In the genomic region with DNA sequence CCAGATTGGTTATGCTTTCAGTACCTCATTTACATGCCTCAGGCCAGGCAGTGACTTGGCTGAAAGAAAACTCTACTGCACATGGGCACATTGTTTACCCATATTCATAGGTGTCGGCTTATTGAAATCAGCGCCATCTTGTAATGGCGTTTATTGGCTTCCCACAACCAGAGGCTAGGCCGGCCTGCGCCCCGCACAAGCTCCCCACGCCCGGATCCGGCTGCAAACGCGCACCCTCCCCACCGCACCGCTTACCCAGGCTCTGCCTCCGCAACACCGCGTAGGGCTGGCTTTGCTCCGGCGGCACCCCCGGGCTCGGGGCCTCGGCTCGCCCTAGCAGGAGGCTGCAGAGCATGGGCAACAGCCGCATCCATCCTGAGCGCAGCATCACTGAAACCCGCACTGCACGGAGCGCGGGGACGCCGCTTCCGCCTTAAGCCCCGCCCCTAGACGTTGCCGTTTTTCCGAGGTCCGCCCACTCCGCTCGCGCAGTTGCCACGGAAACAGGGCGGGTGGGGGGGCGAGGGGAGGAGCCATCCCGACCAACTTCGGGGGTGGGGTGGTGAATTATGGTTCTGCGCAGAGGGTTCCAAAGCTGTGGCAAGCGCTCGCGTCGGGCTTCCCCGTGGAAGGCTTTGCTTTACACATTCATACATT, we compare ENCODE assay signal across 8 mouse cellular contexts. TPM values are rescaled to one million over a fixed set of nuclear protein-coding genes. Genes with fewer than 3 reads are reported as not detected.
DNase-seq lines count a peak whose midpoint lies in the region; ATAC-seq and TF ChIP-seq lines count a peak whose summit lies in the region.

No protein-coding gene starts in this region.

- H3ac ChIP-seq in C2C12 (ENCODE audit: control insufficient read depth, insufficient read length, low read depth): peak overlapping the region; percentile 60

- TF ChIP-seq CTCF in C2C12 (IDR thresholded peaks at IDR 0.05; ENCODE audit: control insufficient read depth, insufficient read depth, insufficient read length): no peak
- TF ChIP-seq CTCF in brain, embryonic 14.5 days (IDR thresholded peaks at IDR 0.05; ENCODE audit: borderline replicate concordance, extremely low read depth, insufficient read depth, insufficient read length): no peak
- TF ChIP-seq CTCF in kidney, postnatal 0 days (IDR thresholded peaks at IDR 0.05; ENCODE audit: low read depth): no peak

- H3K79me2 ChIP-seq in C2C12 (ENCODE audit: control insufficient read depth, insufficient read depth): peaks cover 20% of the 10 kb centered on the region

- peak; percentile 94 for ATAC-seq in heart, embryonic 12.5 days (ENCODE audit: insufficient number of reproducible peaks, low FRiP score)
- peak; percentile 93 for ATAC-seq in kidney, postnatal 0 days (replicated peaks; ENCODE audit: low FRiP score, low read depth)
- peak; percentile 88 for ATAC-seq in liver, embryonic 13.5 days (ENCODE audit: low read depth)
- ATAC-seq in stomach, embryonic 14.5 days (ENCODE audit: insufficient number of reproducible peaks, insufficient read depth, low FRiP score, low read depth): peak; percentile 95

- peaks cover 3% of the 10 kb centered on the region for H3K79me3 ChIP-seq in C2C12 (ENCODE audit: low read depth)

- WGBS in heart, embryonic 12.5 days: under 1% methylated on average over 49 of the region's 50 CpGs
- WGBS in kidney, postnatal 0 days: 1% methylated on average over 50 of the region's 50 CpGs
- under 1% methylated on average over 50 of the region's 50 CpGs for WGBS in liver, embryonic 13.5 days (ENCODE audit: insufficient replicate concordance)
- under 1% methylated on average over 50 of the region's 50 CpGs for WGBS in stomach, embryonic 14.5 days

- H3K4me3 ChIP-seq in C2C12 (ENCODE audit: insufficient read depth, poor library complexity, severe bottlenecking): peak overlapping the region; percentile 40
- H3K4me3 ChIP-seq in erythroblast, embryonic 14.5 days (replicated peaks): peak overlapping the region; percentile 85
- H3K4me3 ChIP-seq in heart, embryonic 12.5 days: peak overlapping the region; percentile 81
- peak overlapping the region; percentile 93 for H3K4me3 ChIP-seq in kidney, postnatal 0 days (replicated peaks; ENCODE audit: low read depth, low read length)
- H3K4me3 ChIP-seq in liver, embryonic 13.5 days (replicated peaks): peak overlapping the region; percentile 94
- H3K4me3 ChIP-seq in stomach, embryonic 14.5 days (ENCODE audit: low read depth, low read length): peak overlapping the region; percentile 67

- no peaks in the 10 kb centered on the region for H3K9me3 ChIP-seq in erythroblast, embryonic 14.5 days (ENCODE audit: control insufficient read depth, low read length)
- H3K9me3 ChIP-seq in heart, embryonic 12.5 days (replicated peaks): no peaks in the 10 kb centered on the region
- no peaks in the 10 kb centered on the region for H3K9me3 ChIP-seq in kidney, postnatal 0 days (replicated peaks; ENCODE audit: low read length)
- no peaks in the 10 kb centered on the region for H3K9me3 ChIP-seq in liver, embryonic 13.5 days (replicated peaks)
- no peaks in the 10 kb centered on the region; the same call in 1 of the 2 replicates for H3K9me3 ChIP-seq in stomach, embryonic 14.5 days (ENCODE audit: control insufficient read depth, low read depth, low read length)

- H3K4me2 ChIP-seq in heart, embryonic 12.5 days: peak overlapping the region; percentile 77
- peak overlapping the region; percentile 70 for H3K4me2 ChIP-seq in kidney, postnatal 0 days (ENCODE audit: low read length)
- H3K4me2 ChIP-seq in liver, embryonic 13.5 days: peak overlapping the region; percentile 86
- H3K4me2 ChIP-seq in stomach, embryonic 14.5 days (replicated peaks; ENCODE audit: low read depth, low read length): peak overlapping the region; percentile 38

- H3K27ac ChIP-seq in heart, embryonic 12.5 days (ENCODE audit: poor library complexity, severe bottlenecking): peak overlapping the region; percentile 50
- H3K27ac ChIP-seq in kidney, postnatal 0 days: peak overlapping the region; percentile 91
- H3K27ac ChIP-seq in liver, embryonic 13.5 days: peak overlapping the region; percentile 68
- H3K27ac ChIP-seq in stomach, embryonic 14.5 days (ENCODE audit: low read length): peak overlapping the region; percentile 75; the same call in 1 of the 2 replicates

- H3K4me1 ChIP-seq in erythroblast, embryonic 14.5 days (ENCODE audit: control insufficient read depth): peaks cover 53% of the 10 kb centered on the region
- H3K4me1 ChIP-seq in heart, embryonic 12.5 days (replicated peaks): peaks cover 10% of the 10 kb centered on the region
- no peaks in the 10 kb centered on the region for H3K4me1 ChIP-seq in kidney, postnatal 0 days (replicated peaks; ENCODE audit: insufficient read depth, low read length)
- H3K4me1 ChIP-seq in liver, embryonic 13.5 days (replicated peaks): peaks cover 54% of the 10 kb centered on the region
- H3K4me1 ChIP-seq in stomach, embryonic 14.5 days (ENCODE audit: control insufficient read depth, insufficient read depth, low read length): no peaks in the 10 kb centered on the region

- H3K27me3 ChIP-seq in C2C12 (ENCODE audit: control insufficient read depth, insufficient read depth, insufficient read length): no peaks in the 10 kb centered on the region
- H3K27me3 ChIP-seq in erythroblast, embryonic 14.5 days (ENCODE audit: control insufficient read depth): no peaks in the 10 kb centered on the region
- no peaks in the 10 kb centered on the region for H3K27me3 ChIP-seq in heart, embryonic 12.5 days (replicated peaks)
- no peaks in the 10 kb centered on the region for H3K27me3 ChIP-seq in kidney, postnatal 0 days (ENCODE audit: insufficient read depth, low read length)
- H3K27me3 ChIP-seq in liver, embryonic 13.5 days: no peaks in the 10 kb centered on the region
- no peaks in the 10 kb centered on the region for H3K27me3 ChIP-seq in stomach, embryonic 14.5 days (ENCODE audit: control insufficient read depth, insufficient read depth, low read length)

- TF ChIP-seq POLR2A in brain, embryonic 14.5 days (IDR thresholded peaks at IDR 0.05; ENCODE audit: borderline replicate concordance, extremely low read depth, insufficient read depth, insufficient read length, poor library complexity, severe bottlenecking): peak; percentile 90

- DNase-seq in brain, embryonic 14.5 days (ENCODE audit: low read depth): peak; percentile 97
- peak; percentile 93 for DNase-seq in kidney, postnatal 0 days (ENCODE audit: low spot score)
- peak; percentile 71 for DNase-seq in liver, embryonic 13.5 days
- peak; percentile 71 to 80 for DNase-seq in natural killer cell, adult 2 months (ENCODE audit: low spot score in 2 of 2)

- H3K36me3 ChIP-seq in C2C12 (ENCODE audit: control insufficient read depth, insufficient read depth): no peaks in the 10 kb centered on the region
- peaks cover 9% of the 10 kb centered on the region for H3K36me3 ChIP-seq in erythroblast, embryonic 14.5 days (ENCODE audit: control insufficient read depth)
- peaks cover 6% of the 10 kb centered on the region for H3K36me3 ChIP-seq in heart, embryonic 12.5 days
- H3K36me3 ChIP-seq in kidney, postnatal 0 days (ENCODE audit: insufficient read depth, low read length): no peaks in the 10 kb centered on the region
- H3K36me3 ChIP-seq in liver, embryonic 13.5 days: peaks cover 4% of the 10 kb centered on the region; the same call in 1 of the 2 replicates
- H3K36me3 ChIP-seq in stomach, embryonic 14.5 days (ENCODE audit: control insufficient read depth, insufficient read depth, low read length): no peaks in the 10 kb centered on the region

- H3K9ac ChIP-seq in heart, embryonic 12.5 days: peak overlapping the region; percentile 83
- H3K9ac ChIP-seq in kidney, postnatal 0 days (ENCODE audit: low read depth, low read length): peak overlapping the region; percentile 95
- H3K9ac ChIP-seq in liver, embryonic 13.5 days: peak overlapping the region; percentile 85
- H3K9ac ChIP-seq in stomach, embryonic 14.5 days (replicated peaks; ENCODE audit: low read depth, low read length): peak overlapping the region; percentile 41; the same call in 1 of the 2 replicates

RNA-seq across cellular contexts. Expression of gene 1500011B03Rik, which starts 9.6 kb away (rescaled TPM):
- polyA plus RNA-seq in C2C12 (2012; fragmentation: generic; extraction: Trizol): 34.7 TPM
- 204 and 243 TPM in 2 replicates for polyA plus RNA-seq in brain, embryonic 14.5 days (2012; rRNA removed)
- 4.4 and 5.8 TPM in 2 replicates for polyA plus RNA-seq in erythroblast, embryonic 14.5 days (2012)
- polyA plus RNA-seq in heart, embryonic 12.5 days (2016; fragmentation: Nextera tagmentation; extraction: Ambion mirVana): 53.2 and 57.5 TPM in 2 replicates
- 160 and 189 TPM in 2 replicates for polyA plus RNA-seq in kidney, postnatal 0 days (2015; fragmentation: Nextera tagmentation; extraction: Ambion mirVana)
- polyA plus RNA-seq in liver, embryonic 13.5 days (2015; fragmentation: Nextera tagmentation; extraction: Ambion mirVana): 31.0 and 32.0 TPM in 2 replicates
- 112 and 113 TPM in 2 replicates for polyA plus RNA-seq in stomach, embryonic 14.5 days (2014; fragmentation: Nextera tagmentation; extraction: Ambion mirVana)

RNA-seq across cellular contexts. Expression of gene Git2, which starts 38.3 kb away (rescaled TPM):
- polyA plus RNA-seq in C2C12 (2012; fragmentation: generic; extraction: Trizol): 19.5 TPM
- 48.6 and 57.5 TPM in 2 replicates for polyA plus RNA-seq in brain, embryonic 14.5 days (2012; rRNA removed)
- polyA plus RNA-seq in erythroblast, embryonic 14.5 days (2012): 7.0 and 8.0 TPM in 2 replicates
- 33.6 and 36.4 TPM in 2 replicates for polyA plus RNA-seq in heart, embryonic 12.5 days (2016; fragmentation: Nextera tagmentation; extraction: Ambion mirVana)
- 25.8 and 27.8 TPM in 2 replicates for polyA plus RNA-seq in kidney, postnatal 0 days (2015; fragmentation: Nextera tagmentation; extraction: Ambion mirVana)
- 14.8 and 16.3 TPM in 2 replicates for polyA plus RNA-seq in liver, embryonic 13.5 days (2015; fragmentation: Nextera tagmentation; extraction: Ambion mirVana)
- polyA plus RNA-seq in stomach, embryonic 14.5 days (2014; fragmentation: Nextera tagmentation; extraction: Ambion mirVana): 41.2 and 42.6 TPM in 2 replicates

RNA-seq across cellular contexts. Expression of gene Ankrd13a, which starts 39.2 kb away (rescaled TPM):
- 55.2 TPM for polyA plus RNA-seq in C2C12 (2012; fragmentation: generic; extraction: Trizol)
- 51.3 and 58.6 TPM in 2 replicates for polyA plus RNA-seq in brain, embryonic 14.5 days (2012; rRNA removed)
- 15.2 TPM in 2 replicates for polyA plus RNA-seq in erythroblast, embryonic 14.5 days (2012)
- polyA plus RNA-seq in heart, embryonic 12.5 days (2016; fragmentation: Nextera tagmentation; extraction: Ambion mirVana): 45.2 and 45.6 TPM in 2 replicates
- 45.6 and 49.2 TPM in 2 replicates for polyA plus RNA-seq in kidney, postnatal 0 days (2015; fragmentation: Nextera tagmentation; extraction: Ambion mirVana)
- 43.3 and 49.0 TPM in 2 replicates for polyA plus RNA-seq in liver, embryonic 13.5 days (2015; fragmentation: Nextera tagmentation; extraction: Ambion mirVana)
- 35.6 and 49.5 TPM in 2 replicates for polyA plus RNA-seq in stomach, embryonic 14.5 days (2014; fragmentation: Nextera tagmentation; extraction: Ambion mirVana)

RNA-seq across cellular contexts. Expression of gene 4930519G04Rik, which starts 39.8 kb away (rescaled TPM):
- polyA plus RNA-seq in C2C12 (2012; fragmentation: generic; extraction: Trizol): not detected
- polyA plus RNA-seq in brain, embryonic 14.5 days (2012; rRNA removed): not detected in 2 replicates
- polyA plus RNA-seq in erythroblast, embryonic 14.5 days (2012): 0.02 TPM in 1 of 2 replicates, not detected in the other
- polyA plus RNA-seq in heart, embryonic 12.5 days (2016; fragmentation: Nextera tagmentation; extraction: Ambion mirVana): not detected in 2 replicates
- not detected in 2 replicates for polyA plus RNA-seq in kidney, postnatal 0 days (2015; fragmentation: Nextera tagmentation; extraction: Ambion mirVana)
- polyA plus RNA-seq in liver, embryonic 13.5 days (2015; fragmentation: Nextera tagmentation; extraction: Ambion mirVana): not detected in 2 replicates
- polyA plus RNA-seq in stomach, embryonic 14.5 days (2014; fragmentation: Nextera tagmentation; extraction: Ambion mirVana): not detected in 2 replicates

RNA-seq across cellular contexts. Expression of gene Gm9936, which starts 44.8 kb away (rescaled TPM):
- polyA plus RNA-seq in C2C12 (2012; fragmentation: generic; extraction: Trizol): not detected
- 1.9 and 2.6 TPM in 2 replicates for polyA plus RNA-seq in brain, embryonic 14.5 days (2012; rRNA removed)
- polyA plus RNA-seq in erythroblast, embryonic 14.5 days (2012): not detected in 2 replicates
- polyA plus RNA-seq in heart, embryonic 12.5 days (2016; fragmentation: Nextera tagmentation; extraction: Ambion mirVana): 0.06 TPM in 1 of 2 replicates, not detected in the other
- not detected in 2 replicates for polyA plus RNA-seq in kidney, postnatal 0 days (2015; fragmentation: Nextera tagmentation; extraction: Ambion mirVana)
- polyA plus RNA-seq in liver, embryonic 13.5 days (2015; fragmentation: Nextera tagmentation; extraction: Ambion mirVana): not detected in 2 replicates
- polyA plus RNA-seq in stomach, embryonic 14.5 days (2014; fragmentation: Nextera tagmentation; extraction: Ambion mirVana): 0.09 and 0.28 TPM in 2 replicates

Comparison
In these comparisons a context has a peak if more than half of its experiments do, and no peak if none do; other contexts are left out.
1. Peak in every context shown above with its lines: DNase-seq, ATAC-seq, H3K4me3 ChIP-seq and H3K27ac ChIP-seq.
2. H3K4me3 ChIP-seq: peak in every context shown above with its lines; median percentile 94 in liver, embryonic 13.5 days; 93 in kidney, postnatal 0 days; 85 in erythroblast, embryonic 14.5 days; 81 in heart, embryonic 12.5 days; 67 in stomach, embryonic 14.5 days; 40 in C2C12.
3. H3K9ac ChIP-seq: peak in every context shown above with its lines; median percentile 95 in kidney, postnatal 0 days; 85 in liver, embryonic 13.5 days; 83 in heart, embryonic 12.5 days; 41 in stomach, embryonic 14.5 days.